Mouse (Mus musculus) midbrain, postnatal 0 days (tissue): ENCODE data around the gene Arrb1. TPM values are rescaled to one million over a fixed set of nuclear protein-coding genes. Genes with fewer than 3 reads are reported as not detected.

ENCODE experiments used
- ATAC-seq: fragments of 200-750 bp; cut with Nextera tagmentation; 2 replicates; pipeline ENCODE4 v1.8.0; 2017; ENCODE audit warnings: moderate number of reproducible peaks, mild to moderate bottlenecking, moderate TSS enrichment, moderate library complexity; ENCODE audit not compliant: low FRiP score
- DNase-seq: peaks from one replicate; pipeline ENCODE4 v3.0.0-alpha.2; 2015; ENCODE audit warnings: low spot score
- H3K27ac ChIP-seq: fragments of 300-500 bp; sonication (generic); 2 replicates; pipeline ENCODE4 v1.5.1; 2014; ENCODE audit warnings: low read depth, mild to moderate bottlenecking, low read length, mixed read lengths
- H3K27me3 ChIP-seq: fragments of 300-500 bp; sonication (generic); 2 replicates; pipeline ENCODE4 v1.6.1; 2014; ENCODE audit warnings: low read length, control low read depth, mixed read lengths; ENCODE audit not compliant: insufficient read depth
- H3K36me3 ChIP-seq: fragments of 300-500 bp; sonication (generic); 2 replicates; pipeline ENCODE4 v1.6.1; 2014; ENCODE audit warnings: low read length, control low read depth, mixed read lengths; ENCODE audit not compliant: insufficient read depth
- H3K4me1 ChIP-seq: fragments of 300-500 bp; sonication (generic); 2 replicates; pipeline ENCODE4 v1.6.1; 2014; ENCODE audit warnings: mild to moderate bottlenecking, control low read depth, antibody characterized with exemption, low read length, mixed read lengths; ENCODE audit not compliant: insufficient read depth
- H3K4me2 ChIP-seq: fragments of 300-500 bp; sonication (generic); 2 replicates; pipeline ENCODE4 v1.6.1; 2014; ENCODE audit warnings: low read depth, mild to moderate bottlenecking, low read length, mixed read lengths; ENCODE audit not compliant: poor library complexity, severe bottlenecking
- H3K4me3 ChIP-seq: fragments of 300-500 bp; sonication (generic); 2 replicates; pipeline ENCODE4 v1.5.1; 2014; ENCODE audit warnings: low read depth, mild to moderate bottlenecking, low read length, moderate library complexity
- H3K9ac ChIP-seq: fragments of 300-500 bp; sonication (generic); replicated peaks from 2 replicates; pipeline ENCODE4 v1.6.1; 2014; ENCODE audit warnings: mild to moderate bottlenecking, low read length, moderate library complexity, mixed read lengths; ENCODE audit not compliant: poor library complexity, severe bottlenecking
- H3K9me3 ChIP-seq: fragments of 300-500 bp; sonication (generic); 2 replicates; pipeline ENCODE4 v1.6.1; 2016; ENCODE audit warnings: low read length, control low read depth
- CTCF ChIP-seq: IDR thresholded peaks from 2 replicates; pipeline ENCODE4 v1.5.1; 2016; ENCODE audit warnings: antibody characterized with exemption, mild to moderate bottlenecking
- WGBS: fragments of 180-500 bp; shearing (Covaris S2); extraction: QIAGEN DNeasy Blood & Tissue Kit; methylation state at CpG from one replicate; pipeline ENCODE4 v1.1.7; 2014; 5-methylcytosine and 5-hydroxymethylcytosine counted together
- polyA plus RNA-seq: library from polyadenylated mRNA; unstranded; fragments of >200 nt; fragmentation: Nextera tagmentation; extraction: Ambion mirVana; gene quantifications from 2 replicates; pipeline ENCODE4 v1.2.1, GENCODE M21; 2015
- total RNA-seq: library from RNA; depleted of rRNA; stranded (reverse); fragments of >200 nt; gene quantifications from 2 replicates; pipeline ENCODE4 v1.2.3, GENCODE M21; 2014; rRNA removed

The Arrb1 gene
- total RNA-seq (118 and 163 TPM in 2 replicates), polyA plus RNA-seq (14.2 and 15.0 TPM in 2 replicates)

DNA sequence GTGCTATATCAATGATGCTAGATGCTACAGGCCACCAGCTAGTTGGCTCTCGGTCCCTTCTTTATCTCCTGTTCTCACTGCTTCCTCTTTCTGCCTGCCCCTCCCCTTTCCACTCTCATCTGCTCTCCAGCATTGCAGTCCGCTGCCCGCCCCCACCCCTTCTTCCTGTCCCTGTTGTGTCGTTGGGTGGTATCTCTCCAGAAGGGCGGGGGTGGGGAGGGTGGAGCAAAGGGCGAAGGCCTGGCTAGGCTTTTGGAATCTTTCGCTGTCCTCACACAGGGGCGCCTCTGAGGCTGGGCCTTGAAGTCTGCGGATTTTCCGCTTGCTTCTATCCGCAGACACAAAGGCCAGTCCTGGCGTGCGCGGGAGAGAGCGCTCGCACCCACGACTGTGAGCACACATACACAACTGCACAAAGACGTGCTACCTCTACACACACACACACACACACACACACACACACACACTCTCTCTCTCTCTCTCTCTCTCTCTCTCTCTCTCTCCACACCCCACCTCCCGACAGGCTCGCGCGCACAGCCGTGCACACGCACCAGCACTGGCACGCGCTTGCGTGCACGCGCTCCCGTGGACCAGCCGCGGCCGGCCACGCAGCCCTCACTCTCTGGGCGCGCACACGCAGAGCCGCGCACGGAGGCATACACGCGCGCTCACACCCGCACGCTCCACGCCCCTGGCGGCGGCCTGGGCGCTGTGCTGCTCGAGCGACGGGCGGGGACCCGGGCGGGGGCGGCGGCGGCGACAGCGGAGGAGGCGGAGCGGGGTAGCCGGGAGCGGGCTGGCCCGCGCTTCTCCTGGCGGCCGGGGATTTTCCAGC lies at the start of gene Arrb1:
Gene Arrb1, plus strand, starts transcription at position 566 of the 835 bp plus-strand sequence.
- Histone ChIP-seq H3K4me2 (peak within 1 kb of the TSS; percentile 86), H3K9ac (peak within 1 kb of the TSS; percentile 87), H3K36me3 (peaks cover 2% of the 10 kb centered on the region; the same call in 1 of the 2 replicates), H3K27me3 (no peaks in the 10 kb centered on the region), H3K4me1 (peaks cover 37% of the 10 kb centered on the region), H3K27ac (peak within 1 kb of the TSS; percentile 96), H3K9me3 (no peaks in the 10 kb centered on the region), H3K4me3 (peak within 1 kb of the TSS; percentile 69)
- peak; percentile 50 for TF ChIP-seq CTCF
- DNase-seq (peak; percentile 91), ATAC-seq (peak; percentile 89)
- WGBS = 1% methylated on average over 68 of the region's 68 CpGs

DNA sequence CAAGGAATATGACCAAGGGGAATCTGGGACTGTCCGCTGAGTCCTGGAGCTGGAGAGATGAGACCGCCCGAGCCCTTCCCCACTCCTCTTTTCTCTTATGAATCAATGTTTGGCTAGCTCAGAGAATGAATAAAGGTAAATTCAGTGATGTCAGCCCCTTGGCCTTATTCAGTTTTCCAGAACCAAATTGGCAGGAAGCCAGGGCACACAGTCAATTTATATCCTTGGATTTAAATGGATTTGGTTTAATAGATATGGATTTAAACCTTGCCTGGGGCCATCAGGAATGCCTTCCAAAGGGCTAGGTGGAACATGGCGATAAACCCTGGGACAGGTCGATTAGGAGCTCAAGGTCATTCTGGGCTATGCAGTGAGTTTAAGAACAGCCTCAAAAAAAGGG lies 45.6 kb upstream of the Arrb1 start:
- no peak overlapping the region for H3K4me2 ChIP-seq

DNA sequence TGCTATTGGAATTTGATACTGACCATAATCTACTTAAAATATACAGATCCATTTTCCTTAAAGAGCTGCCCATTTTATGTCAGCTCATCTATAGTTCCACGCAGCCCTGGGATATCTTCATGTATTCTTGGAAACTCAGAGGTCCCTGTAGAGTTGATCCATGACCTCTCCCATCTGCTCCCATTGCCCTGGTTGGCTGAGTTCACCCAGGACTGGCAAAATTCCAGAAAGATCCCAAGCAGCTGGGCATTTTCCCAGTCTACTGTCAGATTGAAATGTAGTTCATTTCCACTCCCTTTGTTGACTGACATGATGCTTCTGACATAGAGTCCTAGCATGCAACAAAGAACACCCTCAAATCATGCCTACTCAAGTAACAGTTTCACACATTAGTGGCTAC lies 36.1 kb upstream of the Arrb1 start:
- no peak overlapping the region for H3K4me2 ChIP-seq
- no peak overlapping the region for H3K9ac ChIP-seq
- no peak overlapping the region for H3K4me3 ChIP-seq
- no peak overlapping the region for H3K27ac ChIP-seq
- no peak for ATAC-seq
- H3K4me1 ChIP-seq = no peaks in the 10 kb centered on the region
- WGBS = 48% methylated on average over 1 of the region's 1 CpGs
- DNase-seq = peak; percentile 57
- TF ChIP-seq CTCF = no peak
- no peaks in the 10 kb centered on the region for H3K9me3 ChIP-seq
- H3K36me3 ChIP-seq = no peaks in the 10 kb centered on the region
- H3K27me3 ChIP-seq = no peaks in the 10 kb centered on the region

More for the DNA sequence above, 45.6 kb upstream of the Arrb1 start:
- Histone ChIP-seq H3K4me1 (no peaks in the 10 kb centered on the region), H3K27ac (no peak overlapping the region), H3K4me3 (no peak overlapping the region), H3K27me3 (no peaks in the 10 kb centered on the region; the same call in 1 of the 2 replicates), H3K36me3 (no peaks in the 10 kb centered on the region), H3K9me3 (no peaks in the 10 kb centered on the region), H3K9ac (no peak overlapping the region)
- TF ChIP-seq CTCF = no peak
- DNase-seq (no peak), ATAC-seq (no peak)
- WGBS = 65% methylated on average over 5 of the region's 5 CpGs

DNA sequence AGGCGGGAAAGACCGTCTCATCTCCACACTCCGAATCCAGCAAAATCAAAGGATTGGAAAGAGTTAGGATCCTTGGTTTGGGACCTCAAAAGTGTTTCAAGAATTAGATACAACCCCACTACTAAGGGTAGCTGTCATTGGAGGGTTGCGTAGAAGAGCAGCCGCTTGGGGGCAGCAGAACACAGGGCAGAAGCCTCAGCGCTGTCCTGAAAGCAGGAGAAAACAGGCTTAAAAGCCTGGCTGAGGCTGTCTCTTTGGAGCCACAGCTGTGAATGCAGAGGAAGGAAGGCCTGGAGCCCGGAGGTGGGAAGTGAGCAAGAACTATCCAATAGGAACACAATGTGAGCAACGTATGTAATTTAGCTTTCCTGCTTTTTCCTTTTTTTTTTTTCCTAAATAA lies 35.1 kb upstream of the Arrb1 start:
- Histone ChIP-seq H3K27ac (no peak overlapping the region), H3K9ac (no peak overlapping the region), H3K36me3 (no peaks in the 10 kb centered on the region), H3K4me1 (no peaks in the 10 kb centered on the region), H3K9me3 (no peaks in the 10 kb centered on the region), H3K27me3 (no peaks in the 10 kb centered on the region), H3K4me3 (no peak overlapping the region), H3K4me2 (no peak overlapping the region)
- WGBS = 5% methylated on average over 8 of the region's 8 CpGs
- ATAC-seq (peak; percentile 70), DNase-seq (peak; percentile 91)
- peak; percentile 96 for TF ChIP-seq CTCF

DNA sequence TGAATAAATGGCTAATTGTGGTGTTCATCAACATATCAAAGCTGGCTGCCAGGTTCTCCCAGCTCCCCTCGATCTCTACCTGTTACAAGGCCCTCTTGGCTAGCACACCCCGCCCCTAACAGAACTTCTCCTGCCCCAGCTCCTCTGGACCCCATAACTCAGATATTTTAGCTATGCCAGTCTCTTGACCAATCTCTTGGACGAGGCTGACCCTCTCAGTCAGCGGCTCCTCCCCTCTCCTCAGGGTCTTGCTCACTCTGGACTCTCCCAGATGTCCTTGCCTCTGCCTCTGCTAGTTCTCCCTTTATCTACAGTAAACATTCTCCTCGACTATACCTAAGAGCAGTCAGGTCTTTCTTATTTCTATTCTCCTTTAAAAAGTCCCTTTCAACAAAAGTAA lies 34.6 kb upstream of the Arrb1 start:
- no peaks in the 10 kb centered on the region for H3K36me3 ChIP-seq
- WGBS = 38% methylated on average over 5 of the region's 5 CpGs
- H3K27me3 ChIP-seq = no peaks in the 10 kb centered on the region
- no peaks in the 10 kb centered on the region for H3K4me1 ChIP-seq
- H3K4me2 ChIP-seq = no peak overlapping the region
- TF ChIP-seq CTCF = no peak
- no peak for ATAC-seq
- H3K27ac ChIP-seq = no peak overlapping the region
- no peak overlapping the region for H3K9ac ChIP-seq
- no peak for DNase-seq
- no peaks in the 10 kb centered on the region for H3K9me3 ChIP-seq
- no peak overlapping the region for H3K4me3 ChIP-seq

DNA sequence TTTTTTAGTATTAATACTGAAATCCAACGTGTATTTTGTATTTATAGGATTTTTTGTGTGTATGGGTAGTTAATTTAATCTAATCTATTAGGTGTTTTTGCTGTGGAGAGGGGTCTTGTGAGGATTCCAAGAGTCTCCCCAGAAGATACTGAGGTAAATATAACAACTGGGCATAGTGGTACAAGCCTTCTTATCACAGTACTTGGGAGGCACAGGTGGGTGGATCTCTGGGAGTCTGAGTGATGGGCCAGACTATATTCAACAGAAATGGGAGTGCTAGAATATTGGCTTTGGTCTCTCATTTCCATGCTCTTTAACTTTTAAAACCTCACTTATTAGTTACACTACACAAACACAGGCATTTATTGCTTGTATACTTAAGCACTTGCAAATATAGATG lies 34.1 kb upstream of the Arrb1 start:
- DNase-seq (no peak), ATAC-seq (no peak)
- H3K4me1 ChIP-seq = no peaks in the 10 kb centered on the region
- no peak overlapping the region for H3K4me2 ChIP-seq
- H3K36me3 ChIP-seq = no peaks in the 10 kb centered on the region
- 50% methylated on average over 1 of the region's 1 CpGs for WGBS
- no peak overlapping the region for H3K27ac ChIP-seq
- H3K27me3 ChIP-seq = no peaks in the 10 kb centered on the region
- no peak overlapping the region for H3K9ac ChIP-seq
- no peak overlapping the region for H3K4me3 ChIP-seq
- no peaks in the 10 kb centered on the region for H3K9me3 ChIP-seq
- TF ChIP-seq CTCF = no peak
